Mouse (Mus musculus) embryonic facial prominence, embryonic 12.5 days (tissue): ENCODE measurements around the gene Gsc. TPM values are rescaled to one million over a fixed set of nuclear protein-coding genes. Genes with fewer than 3 reads are reported as not detected.
"Not testable (repeated sequence)": the region's sequence is repeated elsewhere in the genome, so short reads cannot be mapped to it uniquely, and the experiment has no call there.

Experiments
- ATAC-seq: fragments of 200-750 bp; cut with Nextera tagmentation; 2 replicates; pipeline ENCODE4 v1.8.0; 2017; ENCODE audit not compliant: insufficient number of reproducible peaks, insufficient read depth, low FRiP score, low TSS enrichment
- H3K27ac ChIP-seq: fragments of 300-500 bp; sonication (generic); 2 replicates; pipeline ENCODE4 v1.5.1; 2016; ENCODE audit warnings: mild to moderate bottlenecking
- H3K27me3 ChIP-seq: fragments of 300-500 bp; sonication (generic); 2 replicates; pipeline ENCODE4 v1.6.1; 2016; ENCODE audit warnings: mild to moderate bottlenecking, moderate library complexity
- H3K36me3 ChIP-seq: fragments of 300-500 bp; sonication (generic); 2 replicates; pipeline ENCODE4 v1.6.1; 2016; ENCODE audit warnings: mild to moderate bottlenecking
- H3K4me1 ChIP-seq: fragments of 300-500 bp; sonication (generic); 2 replicates; pipeline ENCODE4 v1.6.1; 2016
- H3K4me2 ChIP-seq: fragments of 300-500 bp; sonication (generic); replicated peaks from 2 replicates; pipeline ENCODE4 v1.6.1; 2016; ENCODE audit warnings: mild to moderate bottlenecking, moderate library complexity
- H3K4me3 ChIP-seq: fragments of 300-500 bp; sonication (generic); 2 replicates; pipeline ENCODE4 v1.5.1; 2016; ENCODE audit warnings: mild to moderate bottlenecking
- H3K9ac ChIP-seq: fragments of 300-500 bp; sonication (generic); 2 replicates; pipeline ENCODE4 v1.6.1; 2016; ENCODE audit warnings: mild to moderate bottlenecking, moderate library complexity
- H3K9me3 ChIP-seq: fragments of 300-500 bp; sonication (generic); 2 replicates; pipeline ENCODE4 v1.6.1; 2016; ENCODE audit warnings: mild to moderate bottlenecking, moderate library complexity
- WGBS: fragments of 180-500 bp; shearing (Covaris S2); methylation state at CpG from one replicate; pipeline ENCODE4 v1.1.7; 2016; 5-methylcytosine and 5-hydroxymethylcytosine counted together
- polyA plus RNA-seq: library from polyadenylated mRNA; unstranded; fragments of >200 nt; fragmentation: Nextera tagmentation; extraction: Ambion mirVana; gene quantifications from 2 replicates; pipeline ENCODE4 v1.2.1, GENCODE M21; 2016

Gene Gsc
- polyA plus RNA-seq, 1 experiment from 2014 or later = 47.2 TPM

DNA sequence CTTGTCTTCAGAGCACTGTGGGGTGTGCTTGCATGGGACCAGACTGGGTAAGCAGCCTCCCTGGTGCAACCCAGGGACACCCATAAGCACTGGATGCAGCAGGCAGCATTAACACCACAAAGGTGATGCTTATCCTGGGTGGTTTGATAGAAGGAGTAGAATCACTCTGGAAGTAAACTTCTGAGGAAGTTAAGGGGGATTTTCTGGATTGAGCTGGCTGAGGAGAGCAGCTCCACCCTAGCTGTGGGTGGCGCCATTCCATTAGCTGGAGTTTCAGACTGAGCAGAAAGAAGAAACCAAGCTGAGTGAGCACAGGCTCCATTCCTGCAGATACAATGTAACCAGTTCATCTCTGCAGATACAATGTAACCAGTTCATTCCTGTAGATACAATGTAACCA is 20.1 kb downstream of the Gsc start:
- peaks cover 8% of the 10 kb centered on the region for H3K4me1 ChIP-seq
- no peaks in the 10 kb centered on the region for H3K36me3 ChIP-seq
- no peak overlapping the region for H3K4me2 ChIP-seq
- H3K27me3 ChIP-seq = no peaks in the 10 kb centered on the region
- WGBS = 23% methylated on average over 1 of the region's 1 CpGs
- no peaks in the 10 kb centered on the region for H3K9me3 ChIP-seq
- no peak for ATAC-seq
- no peak overlapping the region for H3K27ac ChIP-seq
- H3K4me3 ChIP-seq = no peak overlapping the region
- no peak overlapping the region for H3K9ac ChIP-seq

DNA sequence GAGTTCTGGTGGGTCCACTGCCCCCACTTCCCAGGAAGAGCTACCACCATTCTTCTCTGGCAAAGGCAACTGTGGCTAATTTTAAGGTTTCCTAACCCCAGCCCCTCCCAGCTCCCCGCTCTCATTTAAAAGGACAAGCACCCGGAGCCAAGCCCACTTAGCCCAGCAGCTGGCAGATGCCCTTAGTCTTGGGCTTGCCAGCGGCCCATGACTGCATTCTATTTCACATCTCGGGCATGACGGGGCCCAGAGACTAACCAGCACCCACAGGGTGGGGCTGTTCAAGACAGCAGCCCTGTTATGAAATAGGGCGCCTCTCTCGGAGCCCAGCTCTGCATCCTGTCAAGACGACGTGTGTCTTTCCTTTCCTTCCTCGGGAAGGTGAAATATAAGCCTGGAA is 22.9 kb downstream of the Gsc start:
- H3K9me3 ChIP-seq = no peaks in the 10 kb centered on the region
- H3K4me3 ChIP-seq = no peak overlapping the region
- no peak overlapping the region for H3K9ac ChIP-seq
- ATAC-seq = no peak; the same call in 1 of the 2 replicates
- H3K27me3 ChIP-seq = no peaks in the 10 kb centered on the region
- H3K4me1 ChIP-seq = peaks cover 12% of the 10 kb centered on the region
- H3K27ac ChIP-seq = no peak overlapping the region
- 0 out of 2 replicates have a peak overlapping the region, but pooled peaks have one; percentile 7 for H3K4me2 ChIP-seq
- WGBS = 51% methylated on average over 10 of the region's 10 CpGs
- no peaks in the 10 kb centered on the region for H3K36me3 ChIP-seq

DNA sequence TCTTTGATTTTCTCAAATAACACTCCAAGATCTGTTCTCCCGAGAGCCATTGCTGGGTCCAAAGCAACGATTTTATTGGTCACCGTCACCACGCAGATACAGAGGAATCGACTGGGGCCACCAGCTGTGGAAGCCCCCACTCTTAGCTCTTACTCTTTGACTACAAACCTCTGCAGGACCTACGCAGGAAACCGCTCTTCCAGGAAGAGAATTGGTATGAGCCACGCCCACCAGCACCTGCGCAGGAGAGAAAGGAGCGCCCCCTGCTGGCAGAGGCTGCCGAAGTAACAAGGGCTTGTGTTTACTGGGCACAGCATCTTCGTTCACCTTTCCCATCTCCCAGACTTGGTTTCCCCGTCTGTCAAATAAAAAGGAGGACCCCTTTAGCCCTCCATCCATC is 25.0 kb downstream of the Gsc start:
- H3K9ac ChIP-seq = no peak overlapping the region
- H3K36me3 ChIP-seq = no peaks in the 10 kb centered on the region
- ATAC-seq = no peak
- no peaks in the 10 kb centered on the region for H3K27me3 ChIP-seq
- H3K4me3 ChIP-seq = no peak overlapping the region
- H3K9me3 ChIP-seq = no peaks in the 10 kb centered on the region
- WGBS = 30% methylated on average over 13 of the region's 13 CpGs
- no peak overlapping the region for H3K4me2 ChIP-seq
- H3K4me1 ChIP-seq = peaks cover 12% of the 10 kb centered on the region
- no peak overlapping the region for H3K27ac ChIP-seq

DNA sequence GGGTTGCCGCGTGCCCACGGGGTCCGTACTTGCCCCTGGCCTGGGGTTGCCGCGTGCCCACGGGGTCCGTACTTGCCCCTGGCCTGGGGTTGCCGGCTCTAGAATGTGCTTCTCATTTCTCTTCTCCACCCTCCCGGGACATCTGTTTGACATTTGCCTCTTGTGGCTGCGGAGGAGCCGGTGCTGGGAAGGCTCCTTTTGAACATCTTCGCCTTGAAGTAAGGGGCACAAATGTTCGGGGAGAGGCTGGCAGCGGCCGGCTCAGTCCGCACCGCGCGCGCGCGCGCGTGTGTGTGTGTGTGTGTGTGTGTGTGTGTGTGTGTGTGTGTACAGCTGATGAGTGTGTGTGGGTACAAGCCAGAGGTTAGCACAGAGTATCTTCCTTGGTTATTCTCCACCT is 26.1 kb downstream of the Gsc start:
- 42% methylated on average over 20 of the region's 25 CpGs for WGBS
- not testable (repeated sequence) for H3K9me3 ChIP-seq, ATAC-seq, H3K9ac ChIP-seq, H3K36me3 ChIP-seq, H3K4me3 ChIP-seq, H3K4me2 ChIP-seq, H3K27ac ChIP-seq, H3K27me3 ChIP-seq
- peaks cover 12% of the 10 kb centered on the region for H3K4me1 ChIP-seq

DNA sequence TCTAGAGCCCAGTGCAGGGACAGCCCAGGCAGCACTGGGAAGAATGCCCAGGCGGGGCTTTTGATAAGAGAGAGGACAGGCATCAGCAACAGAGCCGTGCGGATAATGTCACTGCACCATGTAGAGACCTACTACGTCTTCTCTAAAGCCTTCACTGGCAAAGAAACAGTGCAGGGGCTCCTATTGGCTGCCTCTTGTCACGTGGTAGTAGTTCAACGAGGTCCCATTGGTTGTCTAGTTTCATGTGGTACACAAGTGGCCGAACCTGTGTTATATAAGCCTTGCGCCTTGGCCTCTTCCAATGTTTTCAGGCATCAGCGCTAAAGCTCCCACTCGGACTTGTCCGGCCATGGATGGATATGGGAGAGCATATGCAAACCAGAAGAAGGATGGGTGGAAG is 29.4 kb downstream of the Gsc start:
- Histone ChIP-seq H3K9ac (no peak overlapping the region), H3K9me3 (no peaks in the 10 kb centered on the region), H3K4me1 (peaks cover 8% of the 10 kb centered on the region; the same call in 1 of the 2 replicates), H3K4me3 (no peak overlapping the region), H3K27ac (no peak overlapping the region), H3K4me2 (no peak overlapping the region), H3K27me3 (no peaks in the 10 kb centered on the region), H3K36me3 (no peaks in the 10 kb centered on the region)
- 87% methylated on average over 11 of the region's 11 CpGs for WGBS
- ATAC-seq = no peak

DNA sequence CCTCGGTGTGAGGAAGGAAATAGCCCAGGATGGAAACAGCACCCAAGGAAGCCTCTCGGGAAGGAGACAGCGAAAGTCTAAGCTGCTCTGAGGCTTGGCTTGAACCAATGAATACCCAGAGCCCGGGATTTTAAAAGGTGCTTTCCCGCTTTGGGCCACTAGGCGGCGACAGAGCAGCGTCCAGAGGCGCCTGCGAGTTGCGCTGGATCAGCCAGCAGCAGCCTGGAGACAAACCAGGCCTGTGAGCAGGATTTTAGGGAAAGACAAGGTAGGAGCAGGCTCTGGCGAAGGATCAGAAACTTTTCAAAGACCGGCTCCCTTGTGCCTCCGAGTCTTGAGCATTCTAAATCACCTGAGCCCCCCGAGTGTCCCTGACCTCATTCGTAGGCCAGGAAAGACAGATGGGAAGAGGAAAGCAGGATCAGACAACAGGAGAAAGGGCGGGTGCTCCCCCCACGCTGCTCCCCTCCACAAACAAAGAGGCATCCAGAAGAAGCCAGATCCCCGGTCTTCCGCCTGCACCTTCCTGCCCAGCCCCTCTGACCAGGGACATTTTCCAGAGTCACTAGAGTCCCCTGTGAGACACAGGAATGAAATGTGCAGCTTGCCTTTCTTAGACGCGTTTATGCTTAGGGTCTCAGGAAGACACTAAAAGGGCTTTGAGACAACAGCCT is 32.9 kb downstream of the Gsc start:
- ATAC-seq = no peak
- no peak overlapping the region for H3K9ac ChIP-seq
- no peaks in the 10 kb centered on the region for H3K4me1 ChIP-seq
- 8% methylated on average over 22 of the region's 22 CpGs for WGBS
- H3K4me2 ChIP-seq = peak overlapping the region; percentile 19; the same call in 1 of the 2 replicates
- H3K4me3 ChIP-seq = no peak overlapping the region
- H3K36me3 ChIP-seq = no peaks in the 10 kb centered on the region
- H3K27ac ChIP-seq = peak overlapping the region; percentile 43; the same call in 1 of the 2 replicates
- H3K27me3 ChIP-seq = no peaks in the 10 kb centered on the region
- H3K9me3 ChIP-seq = no peaks in the 10 kb centered on the region

DNA sequence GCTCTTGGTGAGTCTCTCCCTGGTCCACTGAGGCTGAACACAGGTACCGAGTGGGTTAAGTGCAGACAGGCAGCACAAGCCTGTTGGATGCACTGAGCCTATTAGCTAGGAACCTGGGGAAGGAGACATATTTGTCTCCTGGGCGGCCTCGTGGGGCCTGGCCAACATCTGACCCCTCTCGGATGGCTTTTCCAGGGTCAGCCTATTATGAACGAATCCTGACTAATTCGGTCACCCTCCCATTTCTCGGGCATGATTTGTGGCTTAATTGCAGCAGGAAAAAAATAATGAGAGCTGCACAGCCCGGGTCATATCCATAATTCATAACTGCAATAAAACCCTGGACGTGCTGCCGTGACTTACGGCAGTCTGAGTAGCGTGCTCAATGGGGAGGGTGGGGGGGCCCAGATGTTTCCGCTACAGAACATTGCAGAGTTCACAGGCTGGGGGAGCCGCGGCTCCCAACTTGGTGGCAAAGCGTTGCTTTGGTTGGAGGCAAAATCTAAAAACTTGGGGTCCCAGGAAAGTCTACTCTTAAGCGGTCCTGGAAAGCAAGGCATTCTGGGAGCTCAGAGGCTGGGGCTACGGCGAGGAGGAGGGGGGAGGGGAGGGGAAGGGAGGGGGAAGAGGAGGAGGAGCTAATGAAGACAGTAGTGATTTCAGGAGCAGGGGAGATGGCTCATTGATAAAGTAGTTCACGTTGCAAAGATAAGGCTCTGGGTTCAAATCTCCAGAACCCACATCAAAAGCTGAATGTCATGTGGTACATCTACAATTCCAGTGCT is 39.0 kb downstream of the Gsc start:
- no peak overlapping the region for H3K27ac ChIP-seq
- H3K36me3 ChIP-seq = no peaks in the 10 kb centered on the region
- H3K4me1 ChIP-seq = no peaks in the 10 kb centered on the region
- no peak overlapping the region for H3K4me2 ChIP-seq
- WGBS = 69% methylated on average over 20 of the region's 20 CpGs
- ATAC-seq = no peak
- no peak overlapping the region for H3K4me3 ChIP-seq
- no peaks in the 10 kb centered on the region for H3K9me3 ChIP-seq
- no peaks in the 10 kb centered on the region for H3K27me3 ChIP-seq
- H3K9ac ChIP-seq = no peak overlapping the region

DNA sequence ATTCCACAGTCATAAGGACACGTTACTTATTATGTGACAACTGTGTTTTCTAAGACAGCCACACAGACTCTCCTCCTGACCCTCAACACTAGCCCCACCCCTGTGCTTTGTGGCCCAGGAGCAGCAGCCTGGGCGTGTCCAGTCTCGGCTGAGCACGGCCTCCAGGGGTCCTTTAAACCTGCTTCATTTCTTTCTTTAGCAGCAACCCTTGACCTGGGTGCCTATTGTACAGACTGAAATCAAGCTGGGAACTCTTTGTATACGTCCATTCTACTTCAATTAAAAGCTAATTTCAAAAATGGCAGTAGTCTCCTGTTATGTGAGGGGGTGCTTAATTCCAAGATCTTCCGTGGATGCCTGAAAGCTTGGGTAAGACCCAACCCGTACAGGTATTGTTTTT is 39.9 kb downstream of the Gsc start:
- 44% methylated on average over 7 of the region's 7 CpGs for WGBS
- no peaks in the 10 kb centered on the region for H3K9me3 ChIP-seq

DNA sequence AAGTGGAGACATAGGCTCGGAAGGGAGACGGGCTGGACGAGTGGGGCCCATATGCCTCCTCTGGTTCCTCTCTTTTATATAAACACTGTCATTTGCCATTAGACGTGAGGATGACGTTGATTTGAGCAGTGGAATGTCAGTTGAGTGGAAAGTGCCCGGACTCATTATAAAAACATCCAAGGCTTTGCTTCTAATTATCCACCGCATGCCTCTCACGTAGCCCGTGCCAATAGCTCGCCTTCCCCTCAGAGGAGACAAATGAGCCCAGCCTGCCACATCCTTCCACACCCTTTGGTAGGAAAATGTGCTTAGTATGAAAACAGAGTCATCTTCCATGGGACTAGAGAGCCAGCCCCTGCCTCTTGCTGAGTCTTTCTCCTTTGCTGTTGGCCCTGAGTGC is 41.8 kb downstream of the Gsc start:
- H3K4me3 ChIP-seq = no peak overlapping the region
- 38% methylated on average over 10 of the region's 10 CpGs for WGBS
- no peaks in the 10 kb centered on the region for H3K27me3 ChIP-seq
- H3K4me2 ChIP-seq = no peak overlapping the region
- no peaks in the 10 kb centered on the region for H3K4me1 ChIP-seq
- H3K9me3 ChIP-seq = no peaks in the 10 kb centered on the region
- no peaks in the 10 kb centered on the region for H3K36me3 ChIP-seq
- H3K27ac ChIP-seq = no peak overlapping the region; the same call in 1 of the 2 replicates
- ATAC-seq = peak; percentile 43; the same call in 1 of the 2 replicates
- no peak overlapping the region for H3K9ac ChIP-seq

More for the DNA sequence above, 39.9 kb downstream of the Gsc start:
- ATAC-seq = no peak
- Histone ChIP-seq H3K4me1 (no peaks in the 10 kb centered on the region), H3K27me3 (no peaks in the 10 kb centered on the region), H3K4me2 (no peak overlapping the region), H3K36me3 (no peaks in the 10 kb centered on the region), H3K4me3 (no peak overlapping the region), H3K27ac (no peak overlapping the region), H3K9ac (no peak overlapping the region)

DNA sequence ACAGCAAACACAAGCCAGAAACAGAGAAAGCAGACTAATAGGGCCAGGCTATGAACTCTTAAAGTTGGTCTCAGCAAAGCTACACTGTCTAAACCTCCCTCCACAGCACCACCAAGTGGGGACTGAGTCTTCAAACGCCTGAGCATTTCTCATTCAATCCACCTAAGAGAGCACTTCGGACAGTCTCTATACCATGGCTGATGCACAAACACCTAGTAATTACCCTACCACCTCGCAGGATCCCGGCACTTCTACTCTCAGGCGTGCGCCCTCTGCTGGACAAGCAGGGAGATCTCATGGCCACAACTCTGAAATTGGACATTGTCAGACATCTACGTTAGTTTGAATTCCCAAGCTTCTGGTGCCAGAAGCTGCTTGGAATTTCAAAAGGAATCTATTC is 46.2 kb downstream of the Gsc start:
- no peak for ATAC-seq
- Histone ChIP-seq H3K9ac (no peak overlapping the region), H3K36me3 (no peaks in the 10 kb centered on the region), H3K4me1 (no peaks in the 10 kb centered on the region), H3K4me3 (no peak overlapping the region), H3K4me2 (no peak overlapping the region), H3K27me3 (no peaks in the 10 kb centered on the region), H3K9me3 (no peaks in the 10 kb centered on the region), H3K27ac (no peak overlapping the region)
- WGBS = 8% methylated on average over 7 of the region's 7 CpGs

DNA sequence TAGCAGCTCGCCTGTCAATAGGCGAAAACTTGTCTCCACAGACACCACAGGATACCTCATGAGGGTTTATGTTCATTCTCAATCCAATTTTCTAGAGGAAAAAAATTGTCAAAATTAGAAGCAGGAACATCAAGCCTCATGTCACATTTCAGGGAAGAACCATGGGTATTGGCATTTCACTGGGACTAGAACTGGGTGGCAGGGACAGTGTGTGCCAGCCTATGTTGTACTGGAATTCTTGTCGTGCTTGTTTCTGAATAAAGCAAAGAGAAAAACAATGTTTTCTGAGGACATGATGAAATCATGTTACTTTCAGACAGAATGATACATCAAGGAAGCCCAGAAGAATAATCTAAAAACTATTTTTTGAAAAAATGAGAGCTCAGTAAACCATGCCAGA is 47.5 kb downstream of the Gsc start:
- Histone ChIP-seq H3K27me3 (peaks cover 3% of the 10 kb centered on the region; the same call in 1 of the 2 replicates), H3K36me3 (no peaks in the 10 kb centered on the region), H3K9ac (no peak overlapping the region), H3K9me3 (no peaks in the 10 kb centered on the region), H3K27ac (no peak overlapping the region), H3K4me1 (no peaks in the 10 kb centered on the region), H3K4me2 (no peak overlapping the region), H3K4me3 (no peak overlapping the region)
- 75% methylated on average over 3 of the region's 3 CpGs for WGBS
- no peak for ATAC-seq
